Mouse (Mus musculus) embryonic facial prominence, embryonic 11.5 days (tissue): Measurements from ENCODE around the gene Srgap1. TPM values are rescaled to one million over a fixed set of nuclear protein-coding genes. Genes with fewer than 3 reads are reported as not detected.

ENCODE experiments used
- ATAC-seq: fragments of 200-750 bp; cut with Nextera tagmentation; replicated peaks from 2 replicates; pipeline ENCODE4 v1.8.0; 2017; ENCODE audit warnings: low read depth; ENCODE audit not compliant: insufficient number of reproducible peaks, low FRiP score, low TSS enrichment
- DNase-seq: peaks from one replicate; pipeline ENCODE4 v3.0.0-alpha.2; 2015; ENCODE audit warnings: low spot score
- H3K27ac ChIP-seq: fragments of 300-500 bp; sonication (generic); replicated peaks from 2 replicates; pipeline ENCODE4 v1.5.1; 2014; ENCODE audit warnings: mild to moderate bottlenecking, low read depth, low read length, control low read depth
- H3K27me3 ChIP-seq: fragments of 300-500 bp; sonication (generic); 2 replicates; pipeline ENCODE4 v1.6.1; 2014; ENCODE audit warnings: mild to moderate bottlenecking, low read length, moderate library complexity, mixed read lengths; ENCODE audit not compliant: control insufficient read depth, insufficient read depth
- H3K36me3 ChIP-seq: fragments of 300-500 bp; sonication (generic); replicated peaks from 2 replicates; pipeline ENCODE4 v1.6.1; 2014; ENCODE audit warnings: low read depth, mild to moderate bottlenecking, low read length, moderate library complexity, mixed read lengths; ENCODE audit not compliant: control insufficient read depth, insufficient read depth
- H3K4me1 ChIP-seq: fragments of 300-500 bp; sonication (generic); 2 replicates; pipeline ENCODE4 v1.6.1; 2014; ENCODE audit warnings: low read length, mixed read lengths; ENCODE audit not compliant: control insufficient read depth, insufficient read depth
- H3K4me2 ChIP-seq: fragments of 300-500 bp; sonication (generic); 2 replicates; pipeline ENCODE4 v1.6.1; 2014; ENCODE audit warnings: low read depth, mild to moderate bottlenecking, control low read depth, low read length, moderate library complexity
- H3K4me3 ChIP-seq: fragments of 300-500 bp; sonication (generic); 2 replicates; pipeline ENCODE4 v1.5.1; 2014; ENCODE audit warnings: low read depth, low read length, control low read depth
- H3K9ac ChIP-seq: fragments of 300-500 bp; sonication (generic); replicated peaks from 2 replicates; pipeline ENCODE4 v1.6.1; 2014; ENCODE audit warnings: mild to moderate bottlenecking, control low read depth, low read length
- H3K9me3 ChIP-seq: fragments of 300-500 bp; sonication (generic); replicated peaks from 2 replicates; pipeline ENCODE4 v1.6.1; 2016; ENCODE audit warnings: mild to moderate bottlenecking, low read length, inconsistent platforms, mixed read lengths; ENCODE audit not compliant: control insufficient read depth
- WGBS: fragments of 180-500 bp; shearing (Covaris S2); extraction: QIAGEN DNeasy Blood & Tissue Kit; methylation state at CpG from one replicate; pipeline ENCODE4 v1.1.7; 2014; 5-methylcytosine and 5-hydroxymethylcytosine counted together
- polyA plus RNA-seq: library from polyadenylated mRNA; unstranded; fragments of >200 nt; fragmentation: Nextera tagmentation; extraction: Ambion mirVana; gene quantifications from 2 replicates; pipeline ENCODE4 v1.2.1, GENCODE M21; 2014

Srgap1 gene
- polyA plus RNA-seq, 1 experiment from 2014 or later, result 8.8 TPM

GRCm38 (mm10) chr10:122047727-122048365 is 731 bp upstream of the Srgap1 start:
- no peaks in the 10 kb centered on the region for H3K27me3 ChIP-seq
- ATAC-seq (peak; percentile 73), DNase-seq (peak; percentile 87)
- WGBS, result 14% methylated on average over 38 of the region's 44 CpGs
- peak overlapping the region; percentile 93 for H3K9ac ChIP-seq
- peak overlapping the region; percentile 88 for H3K4me2 ChIP-seq
- H3K4me3 ChIP-seq, result peak overlapping the region; percentile 85
- no peaks in the 10 kb centered on the region for H3K9me3 ChIP-seq
- no peaks in the 10 kb centered on the region for H3K4me1 ChIP-seq
- H3K36me3 ChIP-seq, result no peaks in the 10 kb centered on the region
- H3K27ac ChIP-seq, result peak overlapping the region; percentile 59

GRCm38 (mm10) chr10:122046511-122046903 is 608 bp downstream of the Srgap1 start:
- no peaks in the 10 kb centered on the region for H3K27me3 ChIP-seq
- no peaks in the 10 kb centered on the region for H3K9me3 ChIP-seq
- peak overlapping the region; percentile 59; the same call in 1 of the 2 replicates for H3K27ac ChIP-seq
- H3K4me2 ChIP-seq, result peak overlapping the region; percentile 88
- no peaks in the 10 kb centered on the region for H3K36me3 ChIP-seq
- ATAC-seq, result no peak
- peak overlapping the region; percentile 85 for H3K4me3 ChIP-seq
- no peaks in the 10 kb centered on the region for H3K4me1 ChIP-seq
- DNase-seq, result no peak
- peak overlapping the region; percentile 93 for H3K9ac ChIP-seq
- 2% methylated on average over 13 of the region's 13 CpGs for WGBS

GRCm38 (mm10) chr10:122045946-122046345 is 1.2 kb downstream of the Srgap1 start:
- no peak overlapping the region for H3K27ac ChIP-seq

GRCm38 (mm10) chr10:122044926-122045325 is 2.2 kb downstream of the Srgap1 start:
- no peak overlapping the region for H3K27ac ChIP-seq
- WGBS, result 80% methylated on average over 4 of the region's 4 CpGs
- H3K4me2 ChIP-seq, result peak overlapping the region; percentile 10; the same call in 1 of the 2 replicates
- H3K36me3 ChIP-seq, result no peaks in the 10 kb centered on the region
- no peak overlapping the region for H3K4me3 ChIP-seq
- H3K27me3 ChIP-seq, result no peaks in the 10 kb centered on the region
- ATAC-seq, result no peak
- no peak for DNase-seq
- H3K9me3 ChIP-seq, result no peaks in the 10 kb centered on the region
- H3K9ac ChIP-seq, result no peak overlapping the region
- no peaks in the 10 kb centered on the region for H3K4me1 ChIP-seq

More at GRCm38 (mm10) chr10:122045946-122046345, 1.2 kb downstream of the Srgap1 start:
- H3K36me3 ChIP-seq, result no peaks in the 10 kb centered on the region
- no peaks in the 10 kb centered on the region for H3K4me1 ChIP-seq
- WGBS, result 21% methylated on average over 9 of the region's 9 CpGs
- H3K4me2 ChIP-seq, result peak overlapping the region; percentile 88
- H3K27me3 ChIP-seq, result no peaks in the 10 kb centered on the region
- ATAC-seq (peak; percentile 19; the same call in 1 of the 2 replicates), DNase-seq (no peak)
- H3K9ac ChIP-seq, result peak overlapping the region; percentile 93
- H3K9me3 ChIP-seq, result no peaks in the 10 kb centered on the region
- H3K4me3 ChIP-seq, result peak overlapping the region; percentile 85

DNA sequence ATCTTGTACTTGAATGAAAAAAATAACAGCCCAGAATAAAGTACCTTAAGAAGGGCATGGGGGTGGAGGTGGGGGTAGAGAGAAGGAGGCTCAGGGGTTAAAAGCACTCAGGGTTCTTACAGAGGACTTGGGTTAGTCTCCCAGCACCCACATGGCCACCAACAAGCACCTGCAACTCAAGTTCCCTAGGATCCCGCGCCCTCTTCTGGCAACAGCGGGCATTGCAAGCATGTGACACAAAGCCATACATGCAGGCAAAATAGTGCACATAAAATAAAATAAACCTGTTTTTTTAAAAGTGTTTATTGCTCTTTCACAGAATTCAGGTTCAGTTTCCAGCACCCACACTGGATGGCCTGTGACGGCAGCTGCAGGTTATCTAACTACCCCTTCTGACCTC is 6.7 kb downstream of the Srgap1 start:
- H3K27ac ChIP-seq, result no peak overlapping the region
- H3K4me3 ChIP-seq, result no peak overlapping the region
- no peaks in the 10 kb centered on the region for H3K4me1 ChIP-seq
- DNase-seq, result no peak
- WGBS, result 31% methylated on average over 4 of the region's 4 CpGs
- no peaks in the 10 kb centered on the region for H3K9me3 ChIP-seq
- H3K4me2 ChIP-seq, result no peak overlapping the region
- no peaks in the 10 kb centered on the region for H3K36me3 ChIP-seq
- H3K9ac ChIP-seq, result no peak overlapping the region
- no peaks in the 10 kb centered on the region for H3K27me3 ChIP-seq
- no peak for ATAC-seq

GRCm38 (mm10) chr10:122039566-122039965 is 7.5 kb downstream of the Srgap1 start:
- 94% methylated on average over 4 of the region's 4 CpGs for whole genome bisulfite sequencing
- ATAC-seq, result no peak
- no peaks in the 10 kb centered on the region for H3K4me1 ChIP-seq
- no peak overlapping the region for H3K4me2 ChIP-seq
- H3K36me3 ChIP-seq, result no peaks in the 10 kb centered on the region
- no peaks in the 10 kb centered on the region for H3K27me3 ChIP-seq
- DNase-seq, result no peak
- H3K4me3 ChIP-seq, result no peak overlapping the region
- no peak overlapping the region for H3K27ac ChIP-seq
- H3K9ac ChIP-seq, result no peak overlapping the region
- H3K9me3 ChIP-seq, result no peaks in the 10 kb centered on the region

- Histone ChIP-seq H3K27me3 (no peaks in the 10 kb centered on the region), H3K4me2 (no peak overlapping the region), H3K36me3 (no peaks in the 10 kb centered on the region), H3K9me3 (no peaks in the 10 kb centered on the region), H3K9ac (no peak overlapping the region), H3K27ac (no peak overlapping the region), H3K4me1 (no peaks in the 10 kb centered on the region), H3K4me3 (no peak overlapping the region)
- ATAC-seq, result no peak
- 63% methylated on average over 3 of the region's 3 CpGs for WGBS
- no peak for DNase-seq
These were observed 8.6 kb downstream of the Srgap1 start for GRCm38 (mm10) chr10:122038554-122038953.

DNA sequence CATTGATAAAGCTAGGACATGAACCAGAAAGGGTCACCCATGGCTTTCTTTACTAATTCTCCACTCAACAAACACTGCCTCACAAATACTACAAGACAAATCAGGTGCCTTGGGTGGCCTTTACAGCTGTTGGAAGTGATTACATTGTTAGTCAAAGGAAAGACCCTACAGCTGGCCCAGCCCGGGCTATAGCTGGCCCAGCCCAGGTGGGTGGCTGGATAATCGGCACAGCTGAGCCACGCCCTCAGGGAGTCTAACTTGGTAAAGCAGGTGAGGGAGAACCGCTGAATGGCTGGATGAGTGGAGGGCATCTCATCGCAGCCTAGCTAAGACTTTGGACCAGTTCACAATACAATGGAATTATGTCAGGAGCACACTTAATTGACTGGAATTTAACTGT is 13.8 kb downstream of the Srgap1 start:
- Histone ChIP-seq H3K27me3 (no peaks in the 10 kb centered on the region), H3K27ac (no peak overlapping the region), H3K9ac (no peak overlapping the region), H3K4me3 (no peak overlapping the region), H3K4me1 (no peaks in the 10 kb centered on the region), H3K9me3 (no peaks in the 10 kb centered on the region), H3K4me2 (no peak overlapping the region), H3K36me3 (no peaks in the 10 kb centered on the region)
- 66% methylated on average over 5 of the region's 5 CpGs for WGBS
- no peak for ATAC-seq
- no peak for DNase-seq
